Mouse (Mus musculus) liver, embryonic 14.5 days (tissue): ENCODE results near the gene Akap12. TPM values are rescaled to one million over a fixed set of nuclear protein-coding genes. Genes with fewer than 3 reads are reported as not detected.

Experiments
- ATAC-seq: fragments of 200-750 bp; cut with Nextera tagmentation; 2 replicates; pipeline ENCODE4 v1.8.0; 2017; ENCODE audit warnings: moderate number of reproducible peaks, mild to moderate bottlenecking, moderate library complexity; ENCODE audit not compliant: insufficient read depth
- DNase-seq, 3 experiments: peaks; one replicate each; pipeline ENCODE4 v3.0.0-alpha.2; 2012 to 2013; ENCODE audit warnings: low read depth in 3 of 3, low spot score in 3 of 3
- H3K27ac ChIP-seq: fragments of 300-500 bp; sonication (generic); 2 replicates; pipeline ENCODE4 v1.5.1; 2014; ENCODE audit warnings: moderate library complexity, mild to moderate bottlenecking, control low read depth, inconsistent platforms
- H3K27me3 ChIP-seq: fragments of 300-500 bp; sonication (generic); 2 replicates; pipeline ENCODE4 v1.6.1; 2014; ENCODE audit warnings: mild to moderate bottlenecking, low read length, moderate library complexity; ENCODE audit not compliant: control insufficient read depth, insufficient read depth
- H3K36me3 ChIP-seq: fragments of 300-500 bp; sonication (generic); replicated peaks from 2 replicates; pipeline ENCODE4 v1.6.1; 2014; ENCODE audit warnings: low read depth; ENCODE audit not compliant: control insufficient read depth, insufficient read depth
- H3K4me1 ChIP-seq, 2 experiments: fragments of 200-500 bp in 1 of 2; fragments of 300-500 bp in 1 of 2; sonication (generic) in 1 of 2; replicated peaks; 2 replicates each; pipeline ENCODE4 v1.6.1; 2012 to 2014; ENCODE audit warnings: antibody characterized with exemption in 1 of 2, inconsistent platforms in 1 of 2, low read length in 1 of 2; ENCODE audit not compliant: control insufficient read depth in 2 of 2, insufficient read depth in 2 of 2
- H3K4me2 ChIP-seq: fragments of 300-500 bp; sonication (generic); 2 replicates; pipeline ENCODE4 v1.6.1; 2014; ENCODE audit warnings: low read depth, mild to moderate bottlenecking, control low read depth, moderate library complexity
- H3K4me3 ChIP-seq, 2 experiments: fragments of 200-500 bp in 1 of 2; fragments of 300-500 bp in 1 of 2; sonication (generic) in 1 of 2; 2 replicates each; pipeline ENCODE4 v1.5.1; 2012 to 2014; ENCODE audit warnings: low read depth in 2 of 2, low read length in 2 of 2, mild to moderate bottlenecking in 2 of 2, control low read depth in 1 of 2, inconsistent platforms in 1 of 2, moderate library complexity in 1 of 2; ENCODE audit not compliant: insufficient read depth in 1 of 2
- H3K9ac ChIP-seq: fragments of 300-500 bp; sonication (generic); replicated peaks from 2 replicates; pipeline ENCODE4 v1.6.1; 2014; ENCODE audit warnings: mild to moderate bottlenecking, control low read depth, moderate library complexity
- H3K9me3 ChIP-seq: fragments of 300-500 bp; sonication (generic); 2 replicates; pipeline ENCODE4 v1.6.1; 2016; ENCODE audit warnings: low read length, mixed read lengths; ENCODE audit not compliant: control insufficient read depth
- CTCF ChIP-seq: IDR thresholded peaks from 2 replicates; pipeline ENCODE4 v1.5.1; 2016; ENCODE audit warnings: antibody characterized with exemption, low read depth, control low read depth
- EP300 ChIP-seq: IDR thresholded peaks from 2 replicates; pipeline ENCODE4 v1.6.1; 2016; ENCODE audit warnings: antibody characterized with exemption, low read depth
- WGBS: fragments of 180-500 bp; shearing (Covaris S2); extraction: QIAGEN DNeasy Blood & Tissue Kit; methylation state at CpG from one replicate; pipeline ENCODE4 v1.1.7; 2014; ENCODE audit not compliant: insufficient replicate concordance; 5-methylcytosine and 5-hydroxymethylcytosine counted together
- polyA plus RNA-seq, 2 experiments: library from polyadenylated mRNA; depleted of rRNA in 1 of 2; stranded (reverse) in 1 of 2; unstranded in 1 of 2; fragments of >200 nt; fragmentation: Nextera tagmentation in 1 of 2; extraction: Ambion mirVana in 1 of 2; gene quantifications; 2 replicates each; pipeline versions ENCODE4 v1.2.1 to v1.2.3; 2012 to 2014

Akap12 gene
- polyA plus RNA-seq, 2 experiments = 2.5 to 2.9 TPM

- H3K4me3 ChIP-seq = peak overlapping the region; percentile 46 to 47
- TF ChIP-seq CTCF (no peak), EP300 (no peak)
- ATAC-seq (no peak), DNase-seq (no peak)
- H3K9me3 ChIP-seq = no peaks in the 10 kb centered on the region
- no peak overlapping the region for H3K9ac ChIP-seq
- no peaks in the 10 kb centered on the region for H3K4me1 ChIP-seq
- H3K36me3 ChIP-seq = no peaks in the 10 kb centered on the region
- 7% methylated on average over 11 of the region's 11 CpGs for WGBS
- H3K27ac ChIP-seq = no peak overlapping the region
- peak overlapping the region; percentile 59 for H3K4me2 ChIP-seq
- peaks cover 34% of the 10 kb centered on the region for H3K27me3 ChIP-seq
Observed at GRCm38 (mm10) chr10:4266931-4267310, 741 bp downstream of the Akap12 start.

GRCm38 (mm10) chr10:4267481-4267880 is 1.3 kb downstream of the Akap12 start:
- WGBS = 55% methylated on average over 7 of the region's 7 CpGs
- TF ChIP-seq EP300 = no peak
- Histone ChIP-seq H3K27me3 (peaks cover 34% of the 10 kb centered on the region), H3K4me1 (no peaks in the 10 kb centered on the region), H3K9ac (no peak overlapping the region), H3K27ac (no peak overlapping the region), H3K4me2 (no peak overlapping the region), H3K4me3 (no peak overlapping the region), H3K36me3 (no peaks in the 10 kb centered on the region), H3K9me3 (no peaks in the 10 kb centered on the region)
- DNase-seq (no peak), ATAC-seq (no peak)

- WGBS = 70% methylated on average over 7 of the region's 7 CpGs
- peaks cover 34% of the 10 kb centered on the region for H3K27me3 ChIP-seq
- H3K9ac ChIP-seq = no peak overlapping the region
- H3K9me3 ChIP-seq = no peaks in the 10 kb centered on the region
- no peak overlapping the region for H3K4me2 ChIP-seq
- H3K27ac ChIP-seq = no peak overlapping the region
- TF ChIP-seq CTCF (no peak), EP300 (no peak)
- H3K36me3 ChIP-seq = no peaks in the 10 kb centered on the region
- H3K4me3 ChIP-seq = no peak overlapping the region
- DNase-seq = no peak
- ATAC-seq = no peak
- no peaks in the 10 kb centered on the region for H3K4me1 ChIP-seq
Observed at GRCm38 (mm10) chr10:4268140-4268539, 2.0 kb downstream of the Akap12 start.

- no peaks in the 10 kb centered on the region for H3K4me1 ChIP-seq
- no peak overlapping the region for H3K4me3 ChIP-seq
- H3K36me3 ChIP-seq = no peaks in the 10 kb centered on the region
- 75% methylated on average over 10 of the region's 10 CpGs for WGBS
- H3K27me3 ChIP-seq = no peaks in the 10 kb centered on the region
- H3K9me3 ChIP-seq = no peaks in the 10 kb centered on the region
- DNase-seq (no peak), ATAC-seq (no peak)
- H3K4me2 ChIP-seq = no peak overlapping the region
- no peak overlapping the region for H3K27ac ChIP-seq
- TF ChIP-seq CTCF (no peak), EP300 (no peak)
- H3K9ac ChIP-seq = no peak overlapping the region
Observed at GRCm38 (mm10) chr10:4275572-4275971, 9.4 kb downstream of the Akap12 start.

- TF ChIP-seq EP300 (no peak), CTCF (no peak)
- Histone ChIP-seq H3K4me2 (no peak overlapping the region), H3K36me3 (no peaks in the 10 kb centered on the region), H3K9ac (no peak overlapping the region), H3K27ac (no peak overlapping the region), H3K4me1 (no peaks in the 10 kb centered on the region), H3K4me3 (no peak overlapping the region), H3K9me3 (no peaks in the 10 kb centered on the region), H3K27me3 (no peaks in the 10 kb centered on the region)
- no peak for DNase-seq
- ATAC-seq = no peak
- WGBS = 76% methylated on average over 13 of the region's 13 CpGs
Observed at GRCm38 (mm10) chr10:4276081-4276480, 9.9 kb downstream of the Akap12 start.
